Mouse (Mus musculus): Measurements from ENCODE around the gene Dab2ip.

Dab2ip gene

GRCm38 (mm10) chr2:35557911-35558825, at the start of gene Dab2ip:
TSS of gene Dab2ip (plus strand) at chr2:35558266.
- peak; percentile 33 for DNase-seq (ENCODE audit: low spot score)

GRCm38 (mm10) chr2:35508597-35509342, 49.3 kb upstream of the Dab2ip start:
- no peak for DNase-seq (ENCODE audit: low spot score)

GRCm38 (mm10) chr2:35509343-35509667, 48.8 kb upstream of the Dab2ip start:
- DNase-seq (ENCODE audit: low spot score): no peak

- DNase-seq (ENCODE audit: low spot score): no peak
These were observed 48.2 kb upstream of the Dab2ip start for GRCm38 (mm10) chr2:35509888-35510287.

- no peak for DNase-seq (ENCODE audit: low spot score)
These were observed 47.1 kb upstream of the Dab2ip start for GRCm38 (mm10) chr2:35510920-35511319.

GRCm38 (mm10) chr2:35512226-35512625, 45.8 kb upstream of the Dab2ip start:
- DNase-seq (ENCODE audit: low spot score): no peak

GRCm38 (mm10) chr2:35514051-35514892, 43.8 kb upstream of the Dab2ip start:
- no peak for DNase-seq (ENCODE audit: low spot score)

GRCm38 (mm10) chr2:35526612-35527242, 31.3 kb upstream of the Dab2ip start:
- DNase-seq (ENCODE audit: low spot score): no peak

GRCm38 (mm10) chr2:35529086-35529485, 29.0 kb upstream of the Dab2ip start:
- no peak for DNase-seq (ENCODE audit: low spot score)

GRCm38 (mm10) chr2:35529856-35530255, 28.2 kb upstream of the Dab2ip start:
- DNase-seq (ENCODE audit: low spot score): peak; percentile 41

- no peak for DNase-seq (ENCODE audit: low spot score)
These were observed 27.3 kb upstream of the Dab2ip start for GRCm38 (mm10) chr2:35530732-35531131.

- DNase-seq (ENCODE audit: low spot score): no peak
These were observed 24.4 kb upstream of the Dab2ip start for GRCm38 (mm10) chr2:35533646-35534045.

- DNase-seq (ENCODE audit: low spot score): peak; percentile 86
These were observed 18.6 kb upstream of the Dab2ip start for GRCm38 (mm10) chr2:35539276-35539972.

- no peak for DNase-seq (ENCODE audit: low spot score)
These were observed 17.3 kb upstream of the Dab2ip start for GRCm38 (mm10) chr2:35540798-35541197.

GRCm38 (mm10) chr2:35544717-35545116, 13.3 kb upstream of the Dab2ip start:
- DNase-seq (ENCODE audit: low spot score): peak; percentile 13

GRCm38 (mm10) chr2:35545125-35545590, 12.9 kb upstream of the Dab2ip start:
- DNase-seq (ENCODE audit: low spot score): no peak

GRCm38 (mm10) chr2:35546462-35546861, 11.6 kb upstream of the Dab2ip start:
- no peak for DNase-seq (ENCODE audit: low spot score)

- DNase-seq (ENCODE audit: low spot score): no peak
These were observed 8.9 kb upstream of the Dab2ip start for GRCm38 (mm10) chr2:35549191-35549590.

GRCm38 (mm10) chr2:35550097-35550496, 8.0 kb upstream of the Dab2ip start:
- no peak for DNase-seq (ENCODE audit: low spot score)

GRCm38 (mm10) chr2:35556918-35557486, 1.1 kb upstream of the Dab2ip start:
- DNase-seq (ENCODE audit: low spot score): no peak

All from layer of hippocampus, adult 9-10 months (tissue).